Mouse (Mus musculus) CH12.LX (cell line): Measurements from ENCODE around the gene Fam207a. TPM values are rescaled to one million over a fixed set of nuclear protein-coding genes. Genes with fewer than 3 reads are reported as not detected.

ENCODE experiments used
- DNase-seq: peaks from one replicate; pipeline ENCODE4 v3.0.0-alpha.2; 2013; ENCODE audit errors: extremely low read depth
- H3K27ac ChIP-seq: 2 replicates; pipeline ENCODE4 v1.5.1; 2012; ENCODE audit warnings: low read depth, mild to moderate bottlenecking, control low read depth, moderate library complexity; ENCODE audit not compliant: insufficient read depth
- H3K27me3 ChIP-seq: replicated peaks from 2 replicates; pipeline ENCODE3; 2012; ENCODE audit warnings: inconsistent platforms
- H3K36me3 ChIP-seq, 2 experiments: replicated peaks in 1 of 2; 2 replicates each; pipeline versions ENCODE3 to v1.6.1; 2012; ENCODE audit warnings: inconsistent platforms in 1 of 2, low read length in 1 of 2, mild to moderate bottlenecking in 1 of 2, mixed read lengths in 1 of 2, moderate library complexity in 1 of 2; ENCODE audit not compliant: control insufficient read depth in 1 of 2, insufficient read depth in 1 of 2
- H3K4me1 ChIP-seq, 2 experiments: 2 replicates each; pipeline ENCODE4 v1.6.1; 2012; ENCODE audit warnings: inconsistent platforms in 1 of 2, moderate library complexity in 1 of 2; ENCODE audit not compliant: insufficient read depth in 2 of 2, control insufficient read depth in 1 of 2
- H3K4me2 ChIP-seq: 2 replicates; pipeline ENCODE4 v1.6.1; 2012; ENCODE audit warnings: low read depth, mild to moderate bottlenecking, control low read depth; ENCODE audit not compliant: poor library complexity, insufficient read depth, severe bottlenecking
- H3K4me3 ChIP-seq, 3 experiments: fragments of 150-350 bp in 1 of 3; sonication (generic) in 1 of 3; replicated peaks in 1 of 3; 2 replicates each; pipeline versions ENCODE3 to v1.5.1; 2011 to 2012; ENCODE audit warnings: low read depth in 2 of 3, low read length in 2 of 3, mild to moderate bottlenecking in 2 of 3, moderate library complexity in 2 of 3, control low read depth in 1 of 3, improper control_type of control experiment in 1 of 3, inconsistent platforms in 1 of 3, mixed read lengths in 1 of 3; ENCODE audit not compliant: poor library complexity in 1 of 3
- H3K79me2 ChIP-seq: replicated peaks from 2 replicates; pipeline ENCODE4 v1.6.1; 2012; ENCODE audit warnings: mild to moderate bottlenecking, moderate library complexity; ENCODE audit not compliant: control insufficient read depth, poor library complexity, insufficient read depth, severe bottlenecking; ENCODE audit errors: extremely low read depth
- H3K9ac ChIP-seq: 2 replicates; pipeline ENCODE4 v1.6.1; 2012; ENCODE audit warnings: low read depth, mild to moderate bottlenecking, control low read depth, moderate library complexity; ENCODE audit not compliant: insufficient read depth
- H3K9me3 ChIP-seq: replicated peaks from 2 replicates; pipeline ENCODE3; 2012; ENCODE audit warnings: low read length, inconsistent platforms, mixed read lengths
- BHLHE40 ChIP-seq: IDR thresholded peaks from 2 replicates; pipeline ENCODE4 v1.6.1; 2011; ENCODE audit warnings: mild to moderate bottlenecking, low read depth, low read length, improper control_type of control experiment
- E2F4 ChIP-seq: IDR thresholded peaks from 2 replicates; pipeline ENCODE4 v1.6.1; 2011; ENCODE audit warnings: low read depth, low read length, improper control_type of control experiment; ENCODE audit not compliant: insufficient replicate concordance
- EP300 ChIP-seq: IDR thresholded peaks from 2 replicates; pipeline ENCODE4 v1.6.1; 2011; ENCODE audit warnings: low read length, improper control_type of control experiment
- ETS1 ChIP-seq: conservative IDR thresholded peaks from 2 replicates; pipeline ENCODE4 v1.6.1; 2012; ENCODE audit warnings: low read depth, mild to moderate bottlenecking, inconsistent platforms, low read length, improper control_type of control experiment, moderate library complexity
- HCFC1 ChIP-seq: IDR thresholded peaks from 2 replicates; pipeline ENCODE4 v1.6.1; 2012; ENCODE audit warnings: low read depth, mild to moderate bottlenecking, inconsistent platforms, low read length, improper control_type of control experiment
- IRF4 ChIP-seq: IDR thresholded peaks from 2 replicates; pipeline ENCODE4 v1.6.1; 2014; ENCODE audit warnings: low read depth, mild to moderate bottlenecking, inconsistent platforms, low read length, improper control_type of control experiment
- JUND ChIP-seq: conservative IDR thresholded peaks from 2 replicates; pipeline ENCODE4 v1.6.1; 2011; ENCODE audit warnings: low read depth, low read length, improper control_type of control experiment
- KAT2A ChIP-seq: IDR thresholded peaks from 2 replicates; pipeline ENCODE4 v1.6.1; 2012; ENCODE audit warnings: low read length, improper control_type of control experiment, inconsistent platforms; ENCODE audit not compliant: insufficient replicate concordance
- MAFK ChIP-seq: IDR thresholded peaks from 2 replicates; pipeline ENCODE4 v1.6.1; 2011; ENCODE audit warnings: low read length, improper control_type of control experiment; ENCODE audit not compliant: insufficient replicate concordance
- MAX ChIP-seq: IDR thresholded peaks from 2 replicates; pipeline ENCODE4 v1.6.1; 2011; ENCODE audit warnings: low read length, improper control_type of control experiment
- MAZ ChIP-seq: IDR thresholded peaks from 2 replicates; pipeline ENCODE4 v1.6.1; 2012; ENCODE audit warnings: low read depth, mild to moderate bottlenecking, inconsistent platforms, low read length, improper control_type of control experiment, moderate library complexity
- MEF2A ChIP-seq: IDR thresholded peaks from 2 replicates; pipeline ENCODE4 v1.6.1; 2014; ENCODE audit warnings: low read depth, mild to moderate bottlenecking, inconsistent platforms, low read length, improper control_type of control experiment, borderline replicate concordance
- MYC ChIP-seq: IDR thresholded peaks from 2 replicates; pipeline ENCODE4 v1.6.1; 2011; ENCODE audit warnings: low read depth, mild to moderate bottlenecking, improper control_type of control experiment, low read length
- NELFE ChIP-seq: IDR thresholded peaks from 2 replicates; pipeline ENCODE4 v1.6.1; 2011; ENCODE audit warnings: low read depth, low read length, improper control_type of control experiment
- POLR2AphosphoS2 ChIP-seq: IDR thresholded peaks from 2 replicates; pipeline ENCODE4 v1.6.1; 2011; ENCODE audit warnings: low read depth, low read length, improper control_type of control experiment
- RCOR1 ChIP-seq: conservative IDR thresholded peaks from 2 replicates; pipeline ENCODE4 v1.6.1; 2012; ENCODE audit warnings: low read depth, mild to moderate bottlenecking, inconsistent platforms, low read length, improper control_type of control experiment
- SIN3A ChIP-seq: IDR thresholded peaks from 2 replicates; pipeline ENCODE4 v1.6.1; 2012; ENCODE audit warnings: low read length, improper control_type of control experiment, inconsistent platforms
- SMC3 ChIP-seq: IDR thresholded peaks from 2 replicates; pipeline ENCODE4 v1.6.1; 2011; ENCODE audit warnings: low read depth, low read length, improper control_type of control experiment
- TBP ChIP-seq: conservative IDR thresholded peaks from 2 replicates; pipeline ENCODE4 v1.6.1; 2011; ENCODE audit warnings: low read depth, low read length, improper control_type of control experiment
- USF1 ChIP-seq: IDR thresholded peaks from 2 replicates; pipeline ENCODE4 v1.6.1; 2014; ENCODE audit warnings: low read depth, mild to moderate bottlenecking, inconsistent platforms, low read length, improper control_type of control experiment
- dilution Hi-C: fragments of 300-500 bp; cut with MboI; formaldehyde crosslinking; loops from 2 replicates; pipeline ENCODE4 v1.14.3; 2020; ENCODE audit warnings: low sequenced_read_pairs; ENCODE audit not compliant: extremely low pct_unique_long_range_greater_than_20kb, extremely low pct_ligation_motif_present
- in situ Hi-C: fragments of 300-500 bp; cut with MboI; formaldehyde crosslinking; loops from 3 replicates; pipeline ENCODE4 v1.14.3; 2019; ENCODE audit warnings: low sequenced_read_pairs, low pct_ligation_motif_present, low pct_unique_long_range_greater_than_20kb, mixed read lengths
- polyA plus RNA-seq: library from polyadenylated mRNA; unstranded; fragments of >175 nt; gene quantifications from 2 replicates; pipeline ENCODE4 v1.2.1, GENCODE M21; 2012; ENCODE audit warnings: low read depth; ENCODE audit not compliant: insufficient read length
- total RNA-seq, 2 experiments: library from RNA; depleted of rRNA; stranded (reverse); fragments of 300-350 nt in 1 of 2; fragments of >200 nt in 1 of 2; gene quantifications; 2 replicates each; pipeline ENCODE4 v1.2.3; 2012 to 2014

Gene Fam207a
- total and polyA plus RNA-seq, 3 experiments = 43.1 to 65.4 (median 46.1) TPM

DNA sequence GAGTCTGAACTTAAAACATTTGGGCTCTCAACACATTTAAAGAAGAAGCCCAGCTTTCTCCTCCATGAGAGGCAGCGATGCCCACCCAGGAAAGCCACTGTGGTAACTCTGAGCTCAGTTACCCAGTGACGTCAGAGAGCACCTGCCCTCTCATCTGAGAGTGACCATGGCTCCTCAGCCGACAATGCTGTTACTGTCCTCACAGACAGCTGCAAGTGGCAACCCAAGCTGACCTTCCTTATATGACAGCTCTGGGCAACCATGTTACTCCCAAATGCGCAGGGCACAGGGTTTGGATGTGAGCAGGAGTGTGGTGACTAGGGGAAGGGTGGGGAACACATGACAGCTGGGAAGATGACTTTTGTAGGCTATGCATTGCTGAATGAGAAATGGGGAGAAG, 37.7 kb upstream of the Fam207a start:
- TF ChIP-seq NELFE (no peak), POLR2AphosphoS2 (no peak), MAX (no peak), TBP (no peak), BHLHE40 (no peak), SMC3 (no peak), MAFK (no peak), JUND (no peak), RCOR1 (no peak), MEF2A (no peak), E2F4 (no peak), ETS1 (no peak), USF1 (no peak), KAT2A (no peak)
- TF ChIP-seq, all 38 proteins: peak for 0
- peaks cover 0 to 5% of the 10 kb centered on the region in 2 experiments; a peak in 1 of 4 replicates for H3K4me1 ChIP-seq
- H3K27me3 ChIP-seq = no peaks in the 10 kb centered on the region
- no peaks in the 10 kb centered on the region for H3K9me3 ChIP-seq
- in situ Hi-C loops (loop anchor here (5.0 kb wide), 1 partner anchor 36 kb away; the partner anchor contains the start of gene Fam207a), dilution Hi-C loops (no loop called here)
- no peak overlapping the region for H3K9ac ChIP-seq
- no peak overlapping the region for H3K4me3 ChIP-seq
- no peak overlapping the region for H3K27ac ChIP-seq
- peaks cover 45 to 95% of the 10 kb centered on the region in 2 experiments for H3K36me3 ChIP-seq
- H3K4me2 ChIP-seq = no peak overlapping the region
- DNase-seq = no peak
- H3K79me2 ChIP-seq = no peaks in the 10 kb centered on the region

DNA sequence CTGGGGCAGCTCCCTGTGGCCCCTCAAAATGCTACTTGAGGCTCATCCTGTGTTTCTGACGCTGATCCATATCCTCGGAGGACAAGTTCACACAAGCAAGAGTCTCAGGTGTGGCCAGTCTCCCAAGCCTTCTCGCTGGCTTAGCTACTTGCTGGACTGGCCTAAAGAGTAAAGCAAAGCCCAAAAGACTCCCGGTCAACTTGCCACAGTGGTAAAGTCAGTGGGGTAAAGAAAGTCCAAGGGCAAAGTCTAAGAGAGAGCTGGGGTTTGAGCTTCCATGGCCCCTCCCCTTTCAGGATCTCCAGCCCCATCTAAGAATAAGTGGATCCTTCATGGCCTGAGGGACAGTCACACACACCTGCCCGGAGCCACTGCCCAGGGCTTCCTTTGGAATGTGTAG, 36.6 kb upstream of the Fam207a start:
- no peak for DNase-seq
- Histone ChIP-seq H3K9ac (no peak overlapping the region), H3K27me3 (no peaks in the 10 kb centered on the region), H3K4me1 (no peaks in the 10 kb centered on the region), H3K79me2 (no peaks in the 10 kb centered on the region), H3K4me2 (no peak overlapping the region), H3K27ac (no peak overlapping the region), H3K4me3 (no peak overlapping the region), H3K36me3 (peaks cover 43 to 93% of the 10 kb centered on the region in 2 experiments), H3K9me3 (no peaks in the 10 kb centered on the region)
- TF ChIP-seq KAT2A = no peak
- TF ChIP-seq EP300 = no peak
- no peak for TF ChIP-seq USF1
- TF ChIP-seq IRF4 = no peak
- no peak for TF ChIP-seq HCFC1
- no peak for TF ChIP-seq NELFE
- TF ChIP-seq MAZ = no peak
- no peak for TF ChIP-seq SIN3A
- TF ChIP-seq MYC = no peak
- no peak for TF ChIP-seq JUND
- dilution Hi-C loops (no loop called here), in situ Hi-C loops (loop anchor here (5.0 kb wide), 1 partner anchor 35 kb away; the partner anchor contains the start of gene Fam207a)
